17 mouse cellular contexts compared by ENCODE assay signal in genomic region chr2:135559328-135559727, GRCm38 (mm10).
DNase-seq lines count a peak whose midpoint lies in the region; ATAC-seq lines count a peak whose summit lies in the region.
"Had no signal": no experiment of that assay in that cellular context is flagged by ENCODE, and none has a peak within 500 bp of the region (broad histone marks: within the 10 kb centered on the region; RNA-seq: fewer than 3 reads in every experiment).

No protein-coding gene starts in this region.

- no peaks in the 10 kb centered on the region for H3K27me3 ChIP-seq in kidney, embryonic 15.5 days
- no peaks in the 10 kb centered on the region for H3K27me3 ChIP-seq in intestine, embryonic 15.5 days (replicated peaks)
- H3K27me3 ChIP-seq: embryonic facial prominence, embryonic 15.5 days; forebrain, embryonic 12.5 days; lung, embryonic 15.5 days; neural tube, embryonic 12.5 days; Patski had no signal

- no peak overlapping the region for H3K4me2 ChIP-seq in kidney, embryonic 15.5 days
- no peak overlapping the region for H3K4me2 ChIP-seq in intestine, embryonic 15.5 days (replicated peaks)
- H3K4me2 ChIP-seq: embryonic facial prominence, embryonic 15.5 days; forebrain, embryonic 12.5 days; liver, embryonic 11.5 days; lung, embryonic 15.5 days; neural tube, embryonic 12.5 days had no signal

- no peaks in the 10 kb centered on the region for H3K9me3 ChIP-seq in kidney, embryonic 15.5 days (replicated peaks)
- no peaks in the 10 kb centered on the region for H3K9me3 ChIP-seq in intestine, embryonic 15.5 days
- H3K9me3 ChIP-seq: embryonic facial prominence, embryonic 15.5 days; forebrain, embryonic 12.5 days; lung, embryonic 15.5 days; neural tube, embryonic 12.5 days had no signal

- WGBS in kidney, embryonic 15.5 days: 33% methylated on average over 3 of the region's 3 CpGs
- 53% methylated on average over 3 of the region's 3 CpGs for WGBS in intestine, embryonic 15.5 days

- H3K4me1 ChIP-seq in kidney, embryonic 15.5 days: no peaks in the 10 kb centered on the region
- H3K4me1 ChIP-seq in intestine, embryonic 15.5 days (replicated peaks): no peaks in the 10 kb centered on the region
- H3K4me1 ChIP-seq: embryonic facial prominence, embryonic 15.5 days; forebrain, embryonic 12.5 days; neural tube, embryonic 12.5 days had no signal

- no peak overlapping the region for H3K9ac ChIP-seq in kidney, embryonic 15.5 days
- H3K9ac ChIP-seq in intestine, embryonic 15.5 days: no peak overlapping the region
- H3K9ac ChIP-seq: embryonic facial prominence, embryonic 15.5 days; forebrain, embryonic 12.5 days; lung, embryonic 15.5 days; neural tube, embryonic 12.5 days had no signal

- H3K36me3 ChIP-seq in kidney, embryonic 15.5 days: no peaks in the 10 kb centered on the region
- no peaks in the 10 kb centered on the region for H3K36me3 ChIP-seq in intestine, embryonic 15.5 days
- H3K36me3 ChIP-seq: embryonic facial prominence, embryonic 15.5 days; forebrain, embryonic 12.5 days; lung, embryonic 15.5 days; neural tube, embryonic 12.5 days had no signal

- H3K4me3 ChIP-seq in kidney, embryonic 15.5 days (replicated peaks): no peak overlapping the region
- no peak overlapping the region for H3K4me3 ChIP-seq in intestine, embryonic 15.5 days (replicated peaks)
- H3K4me3 ChIP-seq: embryonic facial prominence, embryonic 15.5 days; forebrain, embryonic 12.5 days; lung, embryonic 15.5 days; neural tube, embryonic 12.5 days had no signal

- ATAC-seq in kidney, embryonic 15.5 days (replicated peaks; ENCODE audit: low FRiP score): no peak
- ATAC-seq in intestine, embryonic 15.5 days: no peak
- ATAC-seq: hindbrain, postnatal 0 days; Patski had no signal

- no peak overlapping the region for H3K27ac ChIP-seq in kidney, embryonic 15.5 days
- H3K27ac ChIP-seq in intestine, embryonic 15.5 days: no peak overlapping the region
- H3K27ac ChIP-seq: embryonic facial prominence, embryonic 15.5 days; forebrain, embryonic 12.5 days; hindbrain, postnatal 0 days; lung, embryonic 15.5 days; neural tube, embryonic 12.5 days had no signal

- DNase-seq in adrenal gland, postnatal 10 days: peak; percentile 43
- DNase-seq in adrenal gland, adult 8-10 months: no peak
- peak; percentile 34 for DNase-seq in kidney, postnatal 14 days
- DNase-seq in ZHBTc4 (ENCODE audit: low read depth, low spot score): peak; percentile 96
- peak; percentile 37 to 55 for DNase-seq in heart, postnatal 14 days
- DNase-seq in retina, postnatal 1 day: no peak
- DNase-seq: cerebellum, adult 2 months; thymus, postnatal 25 days had no signal

- intact Hi-C loops in heart, postnatal 14 days (cut with DNase I): loop anchor here (5.0 to 10.0 kb wide), 3 partner anchors 122 to 363 kb away; no protein-coding TSS in a partner anchor

Comparison
In these comparisons a context has a peak if more than half of its experiments do, and no peak if none do; other contexts are left out.
1. DNase-seq: peak in adrenal gland, postnatal 10 days (single experiment), kidney, postnatal 14 days (single experiment), ZHBTc4 (single experiment) and heart, postnatal 14 days (2 of 2); none in adrenal gland, adult 8-10 months (single experiment) and retina, postnatal 1 day (single experiment).